Mouse (Mus musculus) monocyte, adult 5-6 weeks (primary cell): ENCODE measurements at regions not wholly inside any gene's neighbourhood (a gene's known extent, or its start where the extent isn't known, plus 50 kb on each side); places are given as distances from the start of the nearest gene placed in this dataset.
A peak's percentile ranks its signal among the peaks of the same experiment; 100 is the strongest.

Experiments used
- ATAC-seq: fragments of 153-309, 156-312 bp; replicated peaks from 2 replicates; pipeline ENCODE4 v1.8.0; 2017; ENCODE audit warnings: mild to moderate bottlenecking; ENCODE audit not compliant: low TSS enrichment, insufficient number of reproducible peaks, severe bottlenecking, poor library complexity, low FRiP score

DNA sequence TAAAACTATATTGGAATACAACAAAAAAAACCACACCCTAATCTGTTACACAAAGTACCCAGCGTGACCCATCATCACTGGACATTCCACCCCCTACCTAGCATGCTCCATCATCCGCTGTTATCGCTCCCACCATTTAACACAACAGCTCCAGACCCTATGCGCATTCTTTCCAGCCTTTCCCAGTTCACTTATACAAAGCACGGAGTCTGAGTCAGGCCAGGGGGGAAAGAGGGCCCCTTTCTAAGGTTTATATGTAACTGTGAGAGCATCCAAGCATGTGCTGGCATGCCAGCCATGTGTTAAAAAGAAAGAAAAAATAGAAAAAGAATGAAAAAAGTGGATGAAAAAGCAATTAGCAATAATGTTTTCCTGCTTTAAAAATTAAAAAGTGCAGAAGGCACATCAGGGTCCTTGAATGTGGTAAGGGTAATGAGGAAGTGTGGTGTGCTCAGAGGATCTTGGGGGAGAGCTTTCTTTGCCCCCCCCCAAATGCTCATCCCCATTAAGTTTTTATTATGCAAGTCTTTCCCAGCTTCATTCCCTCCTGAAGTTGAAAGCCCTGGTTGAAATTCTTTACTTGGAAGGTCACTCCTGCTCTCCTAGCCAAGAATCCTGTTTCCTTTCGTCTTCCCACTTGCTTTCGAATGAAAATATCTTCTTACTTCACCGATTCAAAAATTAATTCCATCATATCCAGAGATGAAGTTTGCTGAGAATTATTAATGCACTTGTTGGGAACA is 180.7 kb upstream of the Cited2 start:
- ATAC-seq: no peak

GRCm38 (mm10) chr10:17542847-17543421 is 180.1 kb upstream of the Cited2 start:
- no peak for ATAC-seq

- no peak for ATAC-seq
Measured at GRCm38 (mm10) chr10:17545291-17545690, 177.7 kb upstream of the Cited2 start.

GRCm38 (mm10) chr10:17547986-17548385 is 175.0 kb upstream of the Cited2 start:
- ATAC-seq: no peak

- ATAC-seq: no peak
Measured at GRCm38 (mm10) chr10:17548629-17549580, 174.1 kb upstream of the Cited2 start.

DNA sequence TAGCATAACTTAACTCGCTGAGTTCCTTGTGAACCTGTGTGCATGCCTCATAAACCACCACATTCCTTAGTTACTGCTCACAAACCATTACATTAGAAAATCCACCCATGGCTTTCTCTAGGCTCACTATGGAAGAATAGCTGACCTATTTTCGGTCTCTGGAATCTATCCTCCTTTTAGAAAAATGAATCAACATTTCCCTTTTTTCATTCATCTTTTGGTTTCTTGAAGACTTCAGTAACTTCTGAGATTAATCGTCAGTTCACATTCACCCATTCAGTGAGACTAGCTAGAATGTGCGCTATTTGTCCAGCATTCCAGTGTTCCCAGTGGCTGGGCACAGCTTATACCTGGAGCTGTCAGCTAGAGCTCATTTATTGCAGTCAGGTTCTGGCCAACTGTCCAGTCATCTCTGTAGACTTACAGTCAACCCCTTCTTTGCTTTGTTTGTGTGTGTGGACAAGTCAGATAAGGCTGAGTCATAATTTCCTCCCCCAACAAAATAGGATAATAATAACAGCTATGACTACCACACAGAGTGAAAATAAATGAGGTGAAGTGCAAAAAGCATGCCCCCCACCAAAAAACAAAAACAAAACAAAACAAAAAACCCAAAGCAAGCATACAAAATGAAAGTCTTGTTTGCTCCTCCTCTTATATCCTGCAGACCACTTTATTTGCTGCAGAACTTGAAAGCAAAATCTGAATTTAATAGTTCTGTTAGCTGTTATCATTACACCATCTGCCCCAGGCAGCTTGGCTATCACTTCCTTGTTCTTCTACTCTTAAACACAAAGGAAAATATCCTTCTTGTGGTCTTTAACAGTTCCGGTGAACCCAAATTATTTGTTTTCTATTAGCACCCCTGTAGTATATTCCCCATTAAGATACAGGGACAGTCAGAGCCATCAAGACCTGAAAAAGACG is 173.0 kb upstream of the Cited2 start:
- no peak for ATAC-seq

DNA sequence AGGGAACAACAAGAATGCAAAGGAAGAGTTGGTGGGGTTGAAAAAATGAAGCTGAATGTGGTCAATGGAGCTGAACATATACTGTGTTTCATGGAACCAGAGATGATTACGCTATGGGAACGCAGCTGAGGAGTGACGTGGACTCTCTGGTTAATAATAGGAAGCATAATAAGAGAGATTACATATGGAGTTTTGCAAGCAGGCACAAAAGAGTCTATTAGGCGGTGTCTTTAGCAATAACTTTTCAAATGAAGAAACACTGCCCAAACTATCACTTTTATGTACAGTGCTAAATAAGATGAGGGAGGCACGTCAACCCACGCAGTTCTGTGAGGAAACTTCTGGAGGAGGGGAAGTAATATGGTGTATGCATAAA is 172.4 kb upstream of the Cited2 start:
- ATAC-seq: peak; percentile 86

- no peak for ATAC-seq
Measured at GRCm38 (mm10) chr10:17551869-17552268, 171.1 kb upstream of the Cited2 start.

GRCm38 (mm10) chr10:17552277-17552676 is 170.7 kb upstream of the Cited2 start:
- no peak for ATAC-seq

DNA sequence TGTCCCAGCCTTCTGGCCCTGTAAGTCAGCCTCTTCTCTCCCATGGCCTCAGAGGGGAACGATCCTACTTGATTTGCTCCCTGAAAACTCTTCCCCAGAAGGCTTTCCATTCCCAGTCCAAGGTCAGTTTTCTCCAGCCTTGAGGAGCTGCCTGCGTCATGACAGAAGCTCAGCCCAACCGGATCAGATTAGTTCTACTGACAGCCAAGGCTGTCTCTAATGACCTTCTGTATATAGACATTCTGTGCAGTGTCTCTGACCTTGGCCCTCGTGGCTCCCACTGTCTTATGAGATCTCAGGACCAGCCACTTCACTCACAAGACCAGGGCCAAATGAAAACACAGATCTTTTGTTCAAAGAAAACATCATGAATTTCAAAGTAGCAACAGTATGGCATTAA is 166.6 kb upstream of the Cited2 start:
- ATAC-seq: no peak

- ATAC-seq: no peak
Measured at GRCm38 (mm10) chr10:17559370-17559955, 163.6 kb upstream of the Cited2 start.

DNA sequence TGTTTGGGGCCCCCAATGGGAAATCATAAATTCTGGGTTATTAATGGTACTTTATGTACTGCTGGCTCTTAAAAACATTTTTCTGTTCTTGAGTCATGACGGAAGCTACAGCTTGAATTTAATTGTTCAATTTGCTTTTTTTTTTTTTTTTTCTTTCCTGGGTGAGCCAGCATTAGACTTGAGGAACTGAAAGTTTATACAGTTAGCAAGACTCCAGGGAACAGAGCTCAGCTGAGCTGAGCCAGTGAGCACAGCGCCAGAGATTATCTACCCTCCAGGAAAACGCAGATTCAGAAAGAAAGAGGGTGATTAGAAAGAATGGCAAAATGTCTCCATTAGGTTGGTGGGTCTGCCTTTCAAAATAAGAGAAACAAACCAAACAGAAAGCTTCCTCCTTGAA is 163.0 kb upstream of the Cited2 start:
- no peak for ATAC-seq

GRCm38 (mm10) chr10:17561466-17561865 is 161.6 kb upstream of the Cited2 start:
- ATAC-seq: no peak

GRCm38 (mm10) chr10:17561977-17562376 is 161.0 kb upstream of the Cited2 start:
- ATAC-seq: no peak

DNA sequence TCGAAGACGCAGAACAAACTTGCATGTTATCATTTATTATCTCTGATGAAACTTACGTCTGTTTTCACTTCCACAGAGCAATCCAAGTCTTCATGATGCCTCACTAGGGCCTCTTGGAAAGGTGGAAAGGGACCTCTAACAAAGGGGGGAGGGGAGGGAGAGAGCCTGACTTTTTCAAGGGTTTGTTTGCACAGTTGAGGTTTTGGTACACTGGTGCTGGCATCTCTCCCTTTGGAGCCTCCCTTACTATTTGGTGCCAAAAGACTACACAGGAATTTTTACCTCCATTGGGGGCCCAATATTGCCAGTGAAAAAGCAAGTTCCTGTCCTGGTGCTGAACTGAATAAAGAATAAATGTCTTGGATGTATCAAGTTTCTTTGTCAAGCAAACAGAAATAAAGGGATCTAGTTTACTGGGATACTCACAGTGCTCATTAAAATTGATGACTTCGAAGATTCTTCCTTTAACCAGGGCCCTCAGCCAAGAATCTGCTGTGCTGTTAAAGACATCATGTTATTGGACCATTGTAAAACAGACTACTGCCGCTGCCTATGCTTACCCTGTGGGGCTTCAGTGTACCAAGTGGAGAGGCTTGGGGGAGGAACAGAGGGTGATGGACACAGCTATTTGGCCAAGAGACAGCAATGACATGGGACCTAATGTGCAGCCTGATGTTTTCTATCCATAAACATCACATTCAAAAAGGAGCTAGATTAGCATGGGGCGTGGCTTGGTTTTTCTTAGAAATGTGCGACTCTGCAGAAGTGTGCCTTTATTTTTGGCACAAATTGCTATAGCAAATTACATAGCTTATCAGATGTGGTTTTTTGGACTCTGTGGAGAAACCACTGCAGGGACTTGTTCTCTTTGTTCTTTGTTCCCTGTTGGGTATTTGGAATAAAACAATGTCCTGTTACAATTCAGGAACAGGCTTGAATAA is 160.3 kb upstream of the Cited2 start:
- no peak for ATAC-seq

DNA sequence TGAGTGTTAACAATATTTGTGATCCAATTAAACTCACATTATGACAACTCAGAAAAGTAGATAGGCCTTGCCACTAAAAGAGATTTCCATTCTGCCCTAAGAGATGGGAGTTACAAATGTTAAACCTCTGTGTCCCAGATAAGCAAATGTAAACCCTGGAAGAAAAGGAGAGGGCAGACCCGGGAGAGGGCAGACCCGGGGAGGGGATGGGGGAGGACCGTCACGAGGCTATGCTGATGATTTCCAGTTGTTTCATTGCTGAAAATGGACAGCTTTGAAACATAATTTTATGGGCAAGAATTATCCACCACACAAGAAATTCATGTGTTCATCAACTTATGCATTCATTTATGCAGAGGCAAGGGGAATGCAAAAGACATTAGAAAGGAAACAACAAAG is 159.7 kb upstream of the Cited2 start:
- no peak for ATAC-seq

GRCm38 (mm10) chr10:17564895-17565620 is 158.0 kb upstream of the Cited2 start:
- ATAC-seq: peak; percentile 67
